Mouse (Mus musculus) stomach, embryonic 14.5 days (tissue): ENCODE results near the gene 1600002K03Rik. TPM values are rescaled to one million over a fixed set of nuclear protein-coding genes. Genes with fewer than 3 reads are reported as not detected.
"Not testable (repeated sequence)": the region's sequence is repeated elsewhere in the genome, so short reads cannot be mapped to it uniquely, and the experiment has no call there.

Experiments used
- ATAC-seq: fragments of 200-750 bp; cut with Nextera tagmentation; 2 replicates; pipeline ENCODE4 v1.8.0; 2017; ENCODE audit warnings: low read depth, moderate TSS enrichment; ENCODE audit not compliant: insufficient number of reproducible peaks, insufficient read depth, low FRiP score
- H3K27ac ChIP-seq: fragments of 300-500 bp; sonication (generic); 2 replicates; pipeline ENCODE4 v1.5.1; 2014; ENCODE audit warnings: mild to moderate bottlenecking, low read length, moderate library complexity, mixed read lengths
- H3K27me3 ChIP-seq: fragments of 300-500 bp; sonication (generic); 2 replicates; pipeline ENCODE4 v1.6.1; 2014; ENCODE audit warnings: low read length, control low read depth, mixed read lengths; ENCODE audit not compliant: control insufficient read depth, insufficient read depth
- H3K36me3 ChIP-seq: fragments of 300-500 bp; sonication (generic); 2 replicates; pipeline ENCODE4 v1.6.1; 2014; ENCODE audit warnings: mild to moderate bottlenecking, control low read depth, low read length, moderate library complexity, mixed read lengths; ENCODE audit not compliant: control insufficient read depth, insufficient read depth
- H3K4me1 ChIP-seq: fragments of 300-500 bp; sonication (generic); 2 replicates; pipeline ENCODE4 v1.6.1; 2014; ENCODE audit warnings: low read length, control low read depth, mixed read lengths; ENCODE audit not compliant: control insufficient read depth, insufficient read depth
- H3K4me2 ChIP-seq: fragments of 300-500 bp; sonication (generic); replicated peaks from 2 replicates; pipeline ENCODE4 v1.6.1; 2014; ENCODE audit warnings: low read depth, low read length, control low read depth
- H3K4me3 ChIP-seq: fragments of 300-500 bp; sonication (generic); 2 replicates; pipeline ENCODE4 v1.5.1; 2014; ENCODE audit warnings: low read depth, low read length, control low read depth
- H3K9ac ChIP-seq: fragments of 300-500 bp; sonication (generic); replicated peaks from 2 replicates; pipeline ENCODE4 v1.6.1; 2014; ENCODE audit warnings: low read depth, mild to moderate bottlenecking, control low read depth, low read length, moderate library complexity, mixed read lengths
- H3K9me3 ChIP-seq: fragments of 300-500 bp; sonication (generic); 2 replicates; pipeline ENCODE4 v1.6.1; 2016; ENCODE audit warnings: low read depth, low read length, control low read depth; ENCODE audit not compliant: control insufficient read depth
- WGBS: fragments of 180-500 bp; shearing (Covaris S2); extraction: QIAGEN DNeasy Blood & Tissue Kit; methylation state at CpG from one replicate; pipeline ENCODE4 v1.1.7; 2014; 5-methylcytosine and 5-hydroxymethylcytosine counted together
- polyA plus RNA-seq: library from polyadenylated mRNA; unstranded; fragments of >200 nt; fragmentation: Nextera tagmentation; extraction: Ambion mirVana; gene quantifications from 2 replicates; pipeline ENCODE4 v1.2.1, GENCODE M21; 2014

Gene 1600002K03Rik
- polyA plus RNA-seq, 1 experiment from 2014 or later: 13.9 TPM

GRCm38 (mm10) chr10:80164998-80165344 is 7.8 kb upstream of the 1600002K03Rik start:
- 0% methylated on average over 17 of the region's 17 CpGs for WGBS
- Histone ChIP-seq H3K9me3 (no peaks in the 10 kb centered on the region), H3K27me3 (no peaks in the 10 kb centered on the region), H3K4me3 (peak overlapping the region; percentile 30), H3K4me2 (peak overlapping the region; percentile 92), H3K36me3 (peaks cover 3% of the 10 kb centered on the region; the same call in 1 of the 2 replicates), H3K9ac (peak overlapping the region; percentile 34; the same call in 1 of the 2 replicates), H3K27ac (peak overlapping the region; percentile 56; the same call in 1 of the 2 replicates), H3K4me1 (peaks cover 68% of the 10 kb centered on the region)
- ATAC-seq: peak; percentile 34; the same call in 1 of the 2 replicates

- Histone ChIP-seq H3K4me1 (peaks cover 62% of the 10 kb centered on the region), H3K27ac (peak within 1 kb of the TSS; percentile 78), H3K36me3 (peaks cover 9% of the 10 kb centered on the region), H3K9me3 (no peaks in the 10 kb centered on the region), H3K4me3 (peak within 1 kb of the TSS; percentile 30), H3K27me3 (no peaks in the 10 kb centered on the region), H3K4me2 (peak within 1 kb of the TSS; percentile 92), H3K9ac (peak within 1 kb of the TSS; percentile 34; the same call in 1 of the 2 replicates)
- whole genome bisulfite sequencing: 14% methylated on average over 20 of the region's 20 CpGs
- no peak for ATAC-seq
Observed at GRCm38 (mm10) chr10:80165392-80166128, 7.2 kb upstream of the 1600002K03Rik start, which contains the start of gene Cirbp. Gene Cirbp, plus strand, starts transcription at chr10:80165985.

GRCm38 (mm10) chr10:80166136-80166535 is 6.6 kb upstream of the 1600002K03Rik start:
- H3K27ac ChIP-seq: peak overlapping the region; percentile 55
- 90% methylated on average over 4 of the region's 4 CpGs for WGBS
- H3K4me3 ChIP-seq, H3K27me3 ChIP-seq, H3K9ac ChIP-seq, H3K4me2 ChIP-seq, ATAC-seq, H3K9me3 ChIP-seq: not testable (repeated sequence)
- peaks cover 14% of the 10 kb centered on the region for H3K36me3 ChIP-seq
- peaks cover 57% of the 10 kb centered on the region for H3K4me1 ChIP-seq

- under 1% methylated on average over 55 of the region's 55 CpGs for WGBS
- Histone ChIP-seq H3K27me3 (no peaks in the 10 kb centered on the region), H3K9ac (peak overlapping the region; percentile 97), H3K4me1 (peaks cover 48% of the 10 kb centered on the region), H3K36me3 (peaks cover 26% of the 10 kb centered on the region), H3K4me2 (peak overlapping the region; percentile 71), H3K9me3 (no peaks in the 10 kb centered on the region), H3K27ac (peak overlapping the region; percentile 100), H3K4me3 (peak overlapping the region; percentile 88)
- ATAC-seq: peak; percentile 88
Observed at GRCm38 (mm10) chr10:80167460-80168037, 5.2 kb upstream of the 1600002K03Rik start.

GRCm38 (mm10) chr10:80168038-80168661 is 4.6 kb upstream of the 1600002K03Rik start:
- H3K36me3 ChIP-seq: peaks cover 26% of the 10 kb centered on the region
- ATAC-seq: peak; percentile 20; the same call in 1 of the 2 replicates
- peak overlapping the region; percentile 71 for H3K4me2 ChIP-seq
- WGBS: under 1% methylated on average over 43 of the region's 48 CpGs
- peak overlapping the region; percentile 100 for H3K27ac ChIP-seq
- H3K9me3 ChIP-seq: no peaks in the 10 kb centered on the region
- peak overlapping the region; percentile 88 for H3K4me3 ChIP-seq
- H3K27me3 ChIP-seq: no peaks in the 10 kb centered on the region
- H3K9ac ChIP-seq: peak overlapping the region; percentile 97
- H3K4me1 ChIP-seq: peaks cover 45% of the 10 kb centered on the region

GRCm38 (mm10) chr10:80169070-80169469 is 3.7 kb upstream of the 1600002K03Rik start:
- H3K9ac ChIP-seq: peak overlapping the region; percentile 97; the same call in 1 of the 2 replicates
- 63% methylated on average over 1 of the region's 1 CpGs for WGBS
- peak overlapping the region; percentile 88 for H3K4me3 ChIP-seq
- no peaks in the 10 kb centered on the region for H3K27me3 ChIP-seq
- H3K36me3 ChIP-seq: peaks cover 26% of the 10 kb centered on the region
- peaks cover 40% of the 10 kb centered on the region for H3K4me1 ChIP-seq
- peak overlapping the region; percentile 71 for H3K4me2 ChIP-seq
- no peaks in the 10 kb centered on the region for H3K9me3 ChIP-seq
- ATAC-seq: no peak
- H3K27ac ChIP-seq: peak overlapping the region; percentile 1; the same call in 1 of the 2 replicates

- Histone ChIP-seq H3K4me1 (peaks cover 35% of the 10 kb centered on the region), H3K4me2 (no peak overlapping the region), H3K9ac (no peak overlapping the region), H3K9me3 (no peaks in the 10 kb centered on the region), H3K36me3 (peaks cover 26% of the 10 kb centered on the region), H3K4me3 (no peak overlapping the region), H3K27ac (no peak overlapping the region), H3K27me3 (no peaks in the 10 kb centered on the region)
- WGBS: 87% methylated on average over 7 of the region's 7 CpGs
- ATAC-seq: no peak
Observed at GRCm38 (mm10) chr10:80169651-80170050, 3.1 kb upstream of the 1600002K03Rik start.

- 94% methylated on average over 16 of the region's 16 CpGs for WGBS
Observed at GRCm38 (mm10) chr10:80170052-80170451, 2.7 kb upstream of the 1600002K03Rik start.

More at GRCm38 (mm10) chr10:80170052-80170451, 2.7 kb upstream of the 1600002K03Rik start:
- H3K9me3 ChIP-seq: no peaks in the 10 kb centered on the region
- no peak overlapping the region for H3K4me2 ChIP-seq
- H3K4me1 ChIP-seq: peaks cover 34% of the 10 kb centered on the region
- no peaks in the 10 kb centered on the region for H3K27me3 ChIP-seq
- H3K4me3 ChIP-seq: no peak overlapping the region
- H3K9ac ChIP-seq: no peak overlapping the region
- peaks cover 26% of the 10 kb centered on the region for H3K36me3 ChIP-seq
- no peak overlapping the region for H3K27ac ChIP-seq
- no peak for ATAC-seq
